Mouse (Mus musculus) frontal cortex, adult 2 months (tissue): ENCODE measurements around the gene Arsb. TPM values are rescaled to one million over a fixed set of nuclear protein-coding genes. Genes with fewer than 3 reads are reported as not detected.
"Not testable (repeated sequence)": the region's sequence is repeated elsewhere in the genome, so short reads cannot be mapped to it uniquely, and the experiment has no call there.

Experiments
- DNase-seq, 2 experiments: peaks; one replicate each; pipeline ENCODE4 v3.0.0; 2022; ENCODE audit warnings: low spot score in 1 of 2; ENCODE audit errors: extremely low spot score in 1 of 2
- polyA plus RNA-seq: library from polyadenylated mRNA; depleted of rRNA; stranded (reverse); fragments of >200 nt; gene quantifications from 2 replicates; pipeline ENCODE4 v1.2.3, GENCODE M21; 2012; rRNA removed

Gene Arsb
- polyA plus RNA-seq, 1 experiment = 82.4 TPM

DNA sequence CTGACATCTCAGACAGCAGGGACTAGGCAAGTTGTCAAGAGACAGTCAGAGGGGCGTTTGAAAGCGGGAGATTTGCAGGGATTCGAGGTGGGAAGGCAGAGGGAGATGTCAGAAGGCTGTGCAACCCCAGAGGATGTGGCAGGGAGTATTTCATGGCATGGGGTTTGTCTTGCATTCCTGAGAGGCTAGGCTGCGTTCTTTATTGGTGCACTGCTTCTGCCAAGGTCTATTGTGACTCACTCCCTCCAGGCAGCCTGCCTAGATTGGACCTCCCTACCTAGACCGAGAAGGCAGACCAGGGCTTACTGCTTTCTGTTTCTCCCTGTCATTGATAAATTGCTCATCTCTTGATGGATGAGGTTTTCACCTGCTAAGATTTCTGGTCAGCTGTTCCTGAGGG is 204.2 kb downstream of the Arsb start:
- no peak for DNase-seq

DNA sequence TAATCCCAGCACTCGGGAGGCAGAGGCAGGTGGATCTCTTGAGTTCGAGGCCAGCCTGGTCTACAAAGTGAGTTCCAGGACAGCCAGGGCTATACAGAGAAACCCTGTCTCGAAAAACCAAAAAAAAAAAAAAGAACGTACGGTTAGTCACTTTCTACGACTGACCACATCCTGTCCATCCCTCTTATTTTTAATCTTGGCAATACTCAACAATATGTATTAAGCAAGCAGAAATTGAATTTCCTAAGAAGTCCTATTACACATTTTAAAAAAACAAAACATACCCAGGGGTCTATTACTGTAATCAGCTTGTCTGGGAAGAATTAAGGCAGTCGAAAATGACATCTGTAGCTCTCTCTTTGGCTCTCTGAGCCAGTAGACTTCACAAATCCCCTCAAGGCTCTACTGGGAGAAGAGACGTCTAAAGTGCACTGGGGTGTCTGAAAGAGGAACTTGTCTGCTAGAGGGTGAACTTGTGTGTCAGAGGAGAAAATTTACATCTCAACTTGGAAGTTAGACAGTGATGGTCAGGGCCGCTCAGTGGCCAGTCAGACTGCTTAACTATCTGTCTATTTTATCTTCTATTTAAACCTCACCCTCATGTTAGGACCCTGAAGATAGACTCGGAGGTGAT is 205.6 kb downstream of the Arsb start:
- DNase-seq = no peak

DNA sequence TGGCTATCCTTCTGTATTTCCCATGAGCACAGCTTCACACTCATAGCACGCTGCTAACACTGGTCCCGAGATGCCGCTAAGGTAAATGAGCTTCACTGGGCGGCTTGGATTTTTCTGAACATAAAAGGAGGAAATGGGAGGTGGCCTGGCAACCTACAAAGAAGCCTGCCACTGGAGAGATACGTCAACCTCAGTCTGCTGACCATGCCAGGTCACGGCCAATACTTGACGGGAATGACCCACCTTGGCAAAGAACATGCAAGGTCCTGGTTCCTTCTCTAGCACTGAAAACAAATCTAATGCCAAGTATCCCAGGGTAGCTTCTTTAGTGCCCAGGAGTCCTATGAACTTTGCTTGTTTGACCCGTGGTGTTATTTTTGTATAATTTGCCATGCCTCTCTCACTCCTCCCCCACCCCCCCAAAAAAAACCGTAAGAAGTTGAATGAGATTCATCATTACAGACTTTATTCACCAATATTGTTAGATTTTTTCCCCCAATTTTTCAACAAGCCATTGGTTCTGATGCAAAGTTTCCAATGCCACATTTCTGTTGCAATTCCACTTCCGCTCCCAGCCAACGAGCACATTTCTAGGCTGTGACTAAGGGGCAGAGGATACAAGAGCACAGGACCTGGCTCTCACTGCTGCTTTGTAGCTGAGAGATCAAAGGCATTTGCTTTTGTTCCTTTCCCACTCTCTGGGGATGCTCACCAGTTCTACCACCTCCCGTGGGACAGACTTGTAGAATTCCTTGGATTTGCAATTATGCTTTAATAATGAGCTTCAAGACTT is 207.5 kb downstream of the Arsb start:
- no peak for DNase-seq

DNA sequence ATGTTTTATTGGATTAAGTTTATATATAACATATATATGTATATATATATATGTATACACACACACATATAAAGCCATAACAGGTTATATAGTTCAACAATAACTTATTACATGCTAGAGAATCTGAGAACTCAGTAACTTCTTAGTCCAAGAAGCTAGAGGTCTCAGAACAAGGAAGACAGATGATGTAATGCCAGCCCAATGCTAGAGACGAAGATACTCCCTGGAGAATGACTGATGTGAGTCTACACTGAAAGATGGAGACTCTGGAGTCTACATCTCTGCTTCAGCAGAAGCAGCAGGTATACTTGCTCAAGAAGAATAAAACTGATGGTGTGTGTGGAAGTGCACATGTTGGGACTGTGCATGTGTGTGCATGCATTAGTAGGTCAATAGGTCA is 208.3 kb downstream of the Arsb start:
- no peak for DNase-seq

DNA sequence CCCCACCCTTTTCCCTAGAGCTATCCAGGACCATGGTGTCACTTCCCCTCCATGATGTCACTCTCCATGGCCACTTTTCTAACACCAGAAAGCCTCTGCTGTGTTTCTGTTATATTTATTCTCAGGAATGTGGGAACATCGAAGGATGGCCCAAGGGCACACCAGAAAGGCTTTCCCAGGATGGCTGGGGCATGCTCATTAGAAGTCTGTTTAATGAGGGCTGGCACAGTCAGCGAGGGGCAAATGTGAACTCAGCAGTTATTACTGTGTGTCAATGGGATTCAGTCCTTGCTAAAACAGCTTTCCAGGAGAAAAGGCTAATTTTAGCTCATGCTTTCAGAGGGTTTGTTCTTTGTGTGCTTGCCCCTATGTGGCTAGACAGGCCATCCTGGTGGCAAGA is 213.1 kb downstream of the Arsb start:
- DNase-seq = no peak

DNA sequence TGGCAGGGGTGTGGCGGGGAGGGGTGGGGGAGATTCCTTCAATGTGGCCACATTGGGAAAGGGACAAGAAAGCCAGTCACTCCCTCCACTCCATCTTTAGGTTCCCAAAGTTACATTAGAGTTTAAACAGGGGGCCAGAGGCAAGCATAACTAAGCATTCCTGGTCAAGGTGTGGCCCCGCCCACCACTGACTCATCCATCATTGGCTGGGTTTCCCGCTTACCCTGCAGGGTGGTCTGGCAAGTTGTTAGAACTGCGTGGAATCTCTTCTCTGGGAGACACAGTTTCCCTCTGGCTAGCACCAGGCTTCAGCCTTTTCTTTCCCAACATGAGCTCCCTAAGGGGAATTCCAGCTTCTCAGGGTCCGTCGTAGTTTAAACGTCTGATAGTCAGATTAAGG is 213.8 kb downstream of the Arsb start:
- DNase-seq = no peak

DNA sequence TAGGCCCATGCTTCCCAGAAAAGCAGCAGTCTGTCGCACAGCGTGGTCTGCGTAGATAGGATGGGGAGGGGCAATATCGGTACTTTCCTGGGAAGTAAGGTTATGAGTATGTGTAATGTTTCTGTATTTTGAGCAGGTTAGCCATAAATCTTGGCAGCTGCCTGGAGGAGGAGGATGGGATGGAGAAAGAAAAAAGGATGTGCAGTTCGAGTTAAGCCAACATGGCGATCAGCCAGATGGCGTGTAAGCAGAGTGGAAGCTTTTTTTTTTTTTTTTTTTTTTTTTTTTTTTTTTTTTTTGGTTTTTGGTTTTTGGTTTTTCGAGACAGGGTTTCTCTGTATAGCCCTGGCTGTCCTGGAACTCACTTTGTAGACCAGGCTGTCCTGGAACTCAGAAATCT is 214.3 kb downstream of the Arsb start:
- DNase-seq = not testable (repeated sequence)

DNA sequence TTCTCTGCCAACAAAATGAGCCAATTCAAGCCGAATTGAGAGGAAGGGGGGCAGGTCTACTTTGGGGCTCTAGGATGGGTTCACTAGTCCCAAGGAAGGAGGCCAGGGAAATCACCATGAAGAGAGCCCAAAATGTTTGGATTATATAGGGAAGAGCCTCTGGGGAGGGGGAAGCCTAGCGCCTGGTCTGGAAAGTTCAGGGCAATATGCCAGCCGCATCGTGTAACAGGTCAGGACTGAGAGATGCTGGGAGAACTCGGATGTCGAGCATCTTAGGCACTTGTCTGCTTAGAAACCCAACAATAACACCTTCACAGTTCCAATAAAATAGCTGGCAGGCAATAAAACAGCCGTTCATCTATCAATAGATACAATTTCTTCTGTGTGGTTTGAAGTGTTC is 216.2 kb downstream of the Arsb start:
- DNase-seq = no peak

DNA sequence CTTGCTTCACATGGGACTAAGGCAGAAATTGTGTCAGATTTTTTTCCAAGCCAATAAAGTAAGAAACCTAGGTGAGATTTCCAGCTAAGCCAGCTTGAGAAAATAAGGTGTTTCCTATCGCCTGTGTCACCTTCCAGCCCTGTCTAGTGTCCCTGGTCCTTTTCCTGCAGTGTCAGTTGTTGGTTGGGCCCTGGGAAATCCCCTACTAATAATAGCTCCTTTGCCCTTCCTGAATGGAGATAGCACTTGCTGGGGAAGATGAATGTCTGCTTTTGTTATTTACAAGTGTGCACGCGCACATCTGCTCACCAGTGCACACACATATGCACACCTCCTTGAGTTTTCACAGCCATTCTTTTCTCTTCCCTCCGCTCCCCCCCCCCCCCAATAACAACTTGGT is 217.8 kb downstream of the Arsb start:
- no peak for DNase-seq

DNA sequence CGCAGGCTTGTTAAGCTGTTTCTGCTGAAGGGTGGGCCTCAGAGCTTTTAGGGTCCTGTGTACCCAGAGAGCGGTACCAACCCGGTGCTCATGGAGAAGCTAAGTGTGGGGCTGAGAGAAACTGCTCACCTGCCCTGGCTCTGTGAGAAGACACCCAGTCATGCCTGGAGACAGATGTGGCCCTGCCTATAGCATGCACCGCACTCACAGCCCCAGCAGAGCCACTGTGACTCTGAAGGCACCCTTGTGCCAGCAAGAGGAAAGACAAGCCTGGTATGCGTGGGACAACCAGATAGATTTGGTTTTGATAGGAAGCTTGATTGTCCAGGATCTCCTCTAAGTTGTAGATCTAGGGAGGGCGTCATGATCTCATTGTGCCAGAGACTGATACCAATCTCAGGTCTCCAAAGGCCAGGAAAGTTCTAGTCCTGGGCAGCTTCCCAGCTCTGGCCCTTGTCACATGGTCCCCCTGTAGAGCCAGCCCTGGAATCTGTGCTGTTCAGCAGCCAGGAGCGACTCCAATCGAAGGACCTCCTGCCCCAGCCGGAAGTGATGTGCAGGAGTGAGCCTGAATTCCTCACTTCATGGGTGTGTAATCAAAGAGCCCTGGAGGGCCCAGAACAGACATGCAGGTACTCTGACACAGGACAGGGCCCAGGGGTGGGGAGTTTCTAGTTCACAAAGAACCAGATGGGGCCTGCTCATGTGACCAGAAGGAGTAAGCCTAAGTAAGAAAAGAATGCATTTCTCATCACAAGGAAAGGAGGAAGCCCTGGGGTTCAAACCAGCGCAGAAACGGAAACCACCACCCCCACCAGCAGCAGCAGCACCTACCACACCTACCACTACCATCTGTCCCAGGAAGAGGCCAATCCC is 218.5 kb downstream of the Arsb start:
- no peak for DNase-seq

DNA sequence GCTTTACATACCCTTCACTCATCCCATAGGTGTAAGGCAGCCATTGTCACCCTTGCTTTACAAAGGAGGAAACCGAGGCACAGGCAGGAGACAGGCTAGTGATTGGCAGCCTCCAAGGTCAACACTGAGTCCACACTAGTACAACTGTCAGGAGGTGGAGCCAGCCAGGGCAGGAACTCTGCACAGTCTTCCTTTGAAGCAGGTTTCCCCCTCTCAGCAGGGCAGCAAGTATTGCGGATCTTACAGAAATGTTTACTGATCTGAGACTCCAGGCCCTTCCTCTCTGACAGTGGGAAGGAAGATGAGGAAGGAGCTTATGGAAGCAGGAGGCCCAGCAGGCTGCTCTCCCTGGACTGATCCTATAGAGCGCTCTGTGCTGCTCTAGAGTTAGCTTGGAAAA is 219.4 kb downstream of the Arsb start:
- DNase-seq = no peak

DNA sequence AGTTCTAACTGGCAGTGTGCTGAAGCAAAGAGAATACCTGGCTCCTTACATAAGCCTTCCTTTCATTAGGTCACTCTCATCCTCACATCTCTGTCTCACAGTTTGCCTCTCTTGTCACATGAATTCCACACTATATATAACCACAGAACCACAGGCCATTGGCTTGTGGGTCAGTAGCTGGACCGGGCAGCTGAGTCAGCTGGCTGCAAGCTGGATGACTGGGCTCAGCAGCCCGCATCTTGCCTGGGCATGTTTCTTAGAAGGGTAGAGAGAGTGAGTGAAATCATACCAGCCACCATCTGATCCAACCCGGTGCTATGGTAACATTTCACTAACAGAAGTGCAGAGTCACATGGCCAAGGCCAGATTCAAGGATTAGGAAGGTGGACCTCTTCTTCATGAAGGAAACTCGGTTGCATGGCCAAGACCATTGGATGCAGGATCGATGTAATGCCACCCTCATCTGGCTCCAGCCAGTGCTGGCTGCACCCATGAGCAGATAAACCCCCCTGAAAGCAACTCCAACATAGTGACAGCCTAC is 221.0 kb downstream of the Arsb start:
- no peak for DNase-seq

Other genes with a start within 250 kb of the Arsb start
- gene Bhmt, start 133.7 kb upstream of the Arsb start, polyA plus RNA-seq = 0.32 and 0.36 TPM in 2 replicates
- gene Bhmt2, start 97.3 kb upstream of the Arsb start, polyA plus RNA-seq = 0.32 and 0.50 TPM in 2 replicates
- gene Dmgdh, start 97.2 kb upstream of the Arsb start, polyA plus RNA-seq = 0.17 and 0.22 TPM in 2 replicates